Mouse (Mus musculus) ES-Bruce4 (cell line): ENCODE measurements around the gene Caprin1. TPM values are rescaled to one million over a fixed set of nuclear protein-coding genes. Genes with fewer than 3 reads are reported as not detected.

Experiments used
- H3K27ac ChIP-seq: 2 replicates; pipeline ENCODE4 v1.5.1; 2012; ENCODE audit warnings: low read length, inconsistent platforms; ENCODE audit not compliant: insufficient read depth
- H3K27me3 ChIP-seq: 2 replicates; pipeline ENCODE4 v1.6.1; 2012; ENCODE audit warnings: mild to moderate bottlenecking, low read length, inconsistent platforms; ENCODE audit not compliant: control insufficient read depth, poor library complexity, insufficient read depth, severe bottlenecking
- H3K36me3 ChIP-seq: 2 replicates; pipeline ENCODE4 v1.6.1; 2012; ENCODE audit warnings: inconsistent platforms, mild to moderate bottlenecking, low read length, moderate library complexity; ENCODE audit not compliant: control insufficient read depth, poor library complexity, insufficient read depth, severe bottlenecking
- H3K4me1 ChIP-seq: one replicate; pipeline ENCODE4 v1.8.1; 2011; ENCODE audit warnings: low read length; ENCODE audit not compliant: control insufficient read depth, insufficient read depth
- H3K4me3 ChIP-seq: 2 replicates; pipeline ENCODE4 v1.5.1; 2011; ENCODE audit warnings: low read depth, mild to moderate bottlenecking, low read length
- H3K9ac ChIP-seq: 2 replicates; pipeline ENCODE4 v1.6.1; 2012; ENCODE audit warnings: low read depth, mild to moderate bottlenecking, inconsistent platforms; ENCODE audit not compliant: poor library complexity, severe bottlenecking
- H3K9me3 ChIP-seq: replicated peaks from 2 replicates; pipeline ENCODE4 v1.6.1; 2012; ENCODE audit warnings: mild to moderate bottlenecking, low read length, inconsistent platforms; ENCODE audit not compliant: control insufficient read depth, poor library complexity, insufficient read depth, severe bottlenecking
- CTCF ChIP-seq: IDR thresholded peaks from one replicate; pipeline ENCODE4 v1.8.1; 2011; ENCODE audit warnings: low read depth, low read length
- EP300 ChIP-seq: IDR thresholded peaks from 2 replicates; pipeline ENCODE4 v1.6.1; 2011; ENCODE audit warnings: low read depth, low read length; ENCODE audit not compliant: insufficient read depth
- POLR2A ChIP-seq: IDR thresholded peaks from one replicate; pipeline ENCODE4 v1.8.1; 2011; ENCODE audit warnings: low read length; ENCODE audit not compliant: insufficient read depth
- polyA plus RNA-seq: library from polyadenylated mRNA; stranded (reverse); fragments of >200 nt; gene quantifications from 2 replicates; pipeline ENCODE4 v1.2.4, GENCODE M21; 2011; ENCODE audit warnings: low read depth; ENCODE audit not compliant: missing spikeins, insufficient read depth, insufficient read length

Gene Caprin1
- polyA plus RNA-seq, 1 experiment, result 550 TPM

GRCm38 (mm10) chr2:103760421-103760820, 37.0 kb downstream of the Caprin1 start:
- TF ChIP-seq EP300 (no peak), POLR2A (no peak), CTCF (no peak)
- peak overlapping the region; percentile 6 for H3K27ac ChIP-seq
- H3K9me3 ChIP-seq, result no peaks in the 10 kb centered on the region
- H3K27me3 ChIP-seq, result no peaks in the 10 kb centered on the region
- peaks cover 29% of the 10 kb centered on the region for H3K36me3 ChIP-seq
- H3K4me1 ChIP-seq, result no peaks in the 10 kb centered on the region
- H3K9ac ChIP-seq, result peak overlapping the region; percentile 69
- H3K4me3 ChIP-seq, result peak overlapping the region; percentile 89

- Histone ChIP-seq H3K36me3 (peaks cover 63% of the 10 kb centered on the region), H3K27me3 (no peaks in the 10 kb centered on the region)
These were observed 41.9 kb downstream of the Caprin1 start for GRCm38 (mm10) chr2:103755458-103756085.

GRCm38 (mm10) chr2:103754614-103755013, 42.8 kb downstream of the Caprin1 start:
- Histone ChIP-seq H3K4me3 (no peak overlapping the region), H3K36me3 (peaks cover 70% of the 10 kb centered on the region), H3K9me3 (no peaks in the 10 kb centered on the region), H3K9ac (no peak overlapping the region), H3K27me3 (no peaks in the 10 kb centered on the region), H3K27ac (no peak overlapping the region), H3K4me1 (no peaks in the 10 kb centered on the region)
- no peak for TF ChIP-seq EP300
- no peak for TF ChIP-seq POLR2A
- no peak for TF ChIP-seq CTCF

More at GRCm38 (mm10) chr2:103755458-103756085, 41.9 kb downstream of the Caprin1 start:
- Histone ChIP-seq H3K4me3 (no peak overlapping the region), H3K9me3 (no peaks in the 10 kb centered on the region), H3K9ac (no peak overlapping the region), H3K27ac (no peak overlapping the region), H3K4me1 (no peaks in the 10 kb centered on the region)
- no peak for TF ChIP-seq EP300
- no peak for TF ChIP-seq POLR2A
- TF ChIP-seq CTCF, result no peak

GRCm38 (mm10) chr2:103751771-103752170, 45.7 kb downstream of the Caprin1 start:
- H3K9me3 ChIP-seq, result no peaks in the 10 kb centered on the region
- H3K36me3 ChIP-seq, result peaks cover 66% of the 10 kb centered on the region
- no peak overlapping the region for H3K4me3 ChIP-seq
- no peak for TF ChIP-seq EP300
- no peak for TF ChIP-seq POLR2A
- TF ChIP-seq CTCF, result no peak
- H3K9ac ChIP-seq, result no peak overlapping the region
- H3K27ac ChIP-seq, result no peak overlapping the region
- no peaks in the 10 kb centered on the region for H3K4me1 ChIP-seq
- H3K27me3 ChIP-seq, result no peaks in the 10 kb centered on the region

- no peaks in the 10 kb centered on the region for H3K27me3 ChIP-seq
- no peaks in the 10 kb centered on the region for H3K4me1 ChIP-seq
- H3K27ac ChIP-seq, result no peak overlapping the region
- H3K9ac ChIP-seq, result no peak overlapping the region
- TF ChIP-seq POLR2A, result no peak
- H3K4me3 ChIP-seq, result no peak overlapping the region
- peaks cover 57% of the 10 kb centered on the region for H3K36me3 ChIP-seq
- no peaks in the 10 kb centered on the region for H3K9me3 ChIP-seq
These were observed 48.4 kb downstream of the Caprin1 start for GRCm38 (mm10) chr2:103749091-103749490.

- Histone ChIP-seq H3K9me3 (no peaks in the 10 kb centered on the region), H3K9ac (no peak overlapping the region), H3K4me1 (no peaks in the 10 kb centered on the region), H3K27ac (no peak overlapping the region), H3K4me3 (no peak overlapping the region), H3K27me3 (no peaks in the 10 kb centered on the region), H3K36me3 (peaks cover 59% of the 10 kb centered on the region)
- TF ChIP-seq CTCF (no peak), EP300 (no peak), POLR2A (no peak)
These were observed 49.6 kb downstream of the Caprin1 start for GRCm38 (mm10) chr2:103747891-103748290.
